Mouse (Mus musculus) ovary, postnatal 10 days (tissue): Measurements from ENCODE around the gene Tango6.
A peak's percentile ranks its signal among the peaks of the same experiment; 100 is the strongest.
"Not testable (repeated sequence)": the region's sequence is repeated elsewhere in the genome, so short reads cannot be mapped to it uniquely, and the experiment has no call there.

ENCODE experiments used
- DNase-seq: peaks from one replicate; pipeline ENCODE4 v3.0.0; 2022; ENCODE audit warnings: low spot score

Gene Tango6

DNA sequence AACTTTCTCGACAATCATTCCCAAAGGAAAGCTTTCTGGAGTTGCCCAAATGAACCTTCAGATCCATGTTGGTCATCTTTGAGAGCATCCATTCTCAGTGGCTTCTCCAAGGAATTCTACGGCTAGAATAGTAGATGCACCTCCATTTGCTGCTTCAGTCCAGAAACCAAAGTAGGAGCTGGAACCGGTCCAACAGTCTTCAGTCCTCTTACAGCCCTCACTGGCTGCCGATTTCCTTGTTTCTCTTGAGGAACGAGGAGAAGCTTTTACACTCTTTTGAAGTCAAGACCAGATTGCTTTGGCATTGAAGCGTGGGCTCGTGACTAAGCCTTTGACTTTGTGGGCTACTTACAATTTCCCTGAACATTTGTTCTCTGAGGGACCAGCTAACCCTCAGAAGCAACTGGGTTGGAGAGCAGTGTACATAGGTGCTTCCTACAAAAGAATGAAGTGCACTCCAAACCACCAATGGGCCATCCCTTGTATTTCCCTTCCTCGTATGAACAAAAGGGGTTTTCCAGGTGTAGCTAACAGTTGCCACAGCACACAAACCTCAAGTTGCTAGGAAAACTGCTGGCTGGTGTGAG is 197.3 kb downstream of the Tango6 start:
- DNase-seq: no peak

DNA sequence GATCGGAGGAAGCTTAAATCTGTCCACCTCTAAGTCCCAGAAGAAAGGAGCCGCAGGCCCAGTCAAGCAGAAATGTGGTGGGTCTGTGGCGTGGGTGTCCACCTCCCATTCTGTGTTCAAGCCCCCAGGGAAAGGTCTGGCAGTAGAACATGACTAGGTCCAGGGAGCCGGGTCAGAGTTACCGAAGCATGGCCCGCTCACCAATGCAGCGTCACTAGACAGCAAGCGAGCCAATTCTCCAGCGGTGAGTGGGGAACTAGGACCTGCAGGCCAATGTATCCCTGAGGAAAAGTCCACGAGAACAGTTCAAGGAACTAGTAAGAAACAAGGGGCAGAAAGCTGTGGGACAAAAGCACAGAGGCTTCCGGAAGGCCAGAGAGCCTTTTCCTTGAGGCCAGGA is 201.2 kb downstream of the Tango6 start:
- DNase-seq: not testable (repeated sequence)

DNA sequence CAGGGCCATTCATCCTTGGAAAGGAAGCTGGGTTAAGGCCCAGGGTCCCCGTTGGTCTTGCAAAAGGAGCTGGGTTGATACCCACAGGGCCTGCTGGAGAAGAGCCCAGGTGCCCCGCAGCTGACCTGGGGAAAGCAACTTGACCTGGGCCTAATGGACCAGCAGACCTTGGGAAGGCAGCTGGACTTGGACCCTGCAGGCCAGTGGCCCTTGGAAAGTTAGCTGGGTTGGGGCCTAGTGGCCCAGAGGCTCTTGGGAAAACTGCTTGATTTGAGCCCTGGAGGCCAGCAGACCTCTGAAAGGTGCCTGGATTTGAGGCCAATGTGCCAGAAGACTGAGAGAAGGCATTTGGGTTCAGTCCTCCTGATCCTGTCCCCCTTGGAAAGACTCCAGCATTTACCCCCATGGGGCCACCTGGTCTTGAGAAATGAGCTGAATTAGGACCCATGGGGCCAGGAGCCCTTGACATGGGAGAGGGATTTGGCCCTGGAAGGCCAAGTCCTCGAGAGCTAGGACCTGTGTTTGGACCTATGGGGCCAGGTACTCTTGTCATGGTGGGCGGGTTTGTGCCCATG is 202.0 kb downstream of the Tango6 start:
- not testable (repeated sequence) for DNase-seq

DNA sequence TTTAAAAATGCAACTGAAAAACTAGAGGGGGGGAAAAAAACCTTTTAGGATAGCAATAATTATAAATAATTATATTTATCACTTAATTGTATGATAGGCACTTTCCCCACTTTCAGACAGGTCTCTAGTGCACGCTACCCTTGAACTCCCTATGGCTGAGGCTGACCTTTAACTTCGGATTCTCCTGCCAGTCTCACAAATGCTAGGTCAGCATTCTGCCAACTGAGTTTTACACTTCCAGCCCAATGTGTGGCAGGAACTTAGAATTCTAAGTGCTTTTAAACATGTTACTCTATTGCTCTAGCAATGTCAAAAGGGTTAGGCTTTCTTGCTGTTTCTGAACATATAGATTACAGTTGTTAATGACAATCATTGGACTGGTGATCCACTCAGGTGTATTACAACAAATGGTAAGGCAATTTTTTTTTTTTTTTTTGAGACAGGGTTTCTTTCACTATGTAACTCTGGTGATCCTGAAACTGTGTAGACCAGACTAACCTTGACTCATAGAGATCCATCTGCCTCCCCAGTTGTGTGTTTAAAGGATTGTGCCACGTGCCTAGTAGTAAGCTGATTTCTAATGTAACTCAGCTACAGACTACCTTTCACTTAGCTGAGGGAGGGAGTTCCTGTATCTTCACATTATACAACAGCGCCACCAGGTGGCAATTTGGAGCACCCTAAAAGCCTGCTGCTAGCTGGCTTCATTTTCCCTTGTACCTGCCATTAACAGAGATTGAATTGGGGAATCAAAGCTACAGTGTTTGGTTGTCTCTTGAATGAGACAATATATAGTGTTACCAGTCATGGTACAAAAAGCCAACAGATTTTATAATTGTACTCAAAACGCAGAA is 204.7 kb downstream of the Tango6 start:
- DNase-seq: peak; percentile 25

DNA sequence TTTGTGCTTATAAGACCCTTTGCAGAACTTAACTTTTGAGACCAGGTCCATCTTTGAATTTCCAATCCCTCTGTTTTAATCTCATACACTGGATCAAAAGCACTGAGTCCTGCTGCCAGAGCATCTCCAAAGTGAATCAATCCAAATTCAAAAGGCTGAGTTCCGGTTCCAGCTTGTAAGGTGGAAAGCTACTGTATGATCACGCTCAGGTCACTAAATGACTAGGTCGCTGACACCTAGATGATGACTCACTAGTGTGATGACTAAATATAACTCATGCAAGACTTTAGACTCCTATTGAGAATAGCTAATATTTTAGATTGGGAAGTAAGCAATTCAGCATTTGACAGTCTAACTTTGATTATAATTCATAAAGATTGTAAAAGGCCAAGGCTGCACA is 205.9 kb downstream of the Tango6 start:
- DNase-seq: no peak

DNA sequence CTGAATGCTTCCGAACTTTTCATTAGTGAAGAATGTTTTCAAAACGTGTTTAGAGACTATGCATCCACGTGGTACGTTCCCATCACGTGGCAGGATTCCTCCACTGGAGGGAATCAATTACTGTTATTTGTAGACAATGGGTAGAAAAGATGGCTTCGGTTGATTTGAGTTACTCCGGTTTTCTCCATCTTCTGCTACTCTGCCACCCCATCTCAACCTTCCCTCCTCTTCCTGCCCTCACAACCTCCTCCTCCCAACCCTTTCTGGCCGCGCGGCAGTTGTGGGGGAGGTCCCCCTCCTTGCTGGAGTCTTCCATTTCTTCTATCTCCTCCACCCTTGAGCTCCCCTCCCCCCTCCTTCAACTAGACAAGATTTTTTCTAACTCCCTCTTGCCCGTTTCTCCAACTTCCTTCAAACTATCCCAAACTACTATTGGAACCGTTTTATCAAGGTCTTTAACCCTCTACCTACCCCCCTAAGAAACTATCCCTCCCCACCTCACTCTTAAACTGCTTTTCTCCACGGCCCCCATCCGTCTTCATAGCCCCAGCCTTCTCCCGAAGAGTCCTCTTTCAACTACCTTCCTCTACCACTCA is 209.4 kb downstream of the Tango6 start:
- DNase-seq: no peak

DNA sequence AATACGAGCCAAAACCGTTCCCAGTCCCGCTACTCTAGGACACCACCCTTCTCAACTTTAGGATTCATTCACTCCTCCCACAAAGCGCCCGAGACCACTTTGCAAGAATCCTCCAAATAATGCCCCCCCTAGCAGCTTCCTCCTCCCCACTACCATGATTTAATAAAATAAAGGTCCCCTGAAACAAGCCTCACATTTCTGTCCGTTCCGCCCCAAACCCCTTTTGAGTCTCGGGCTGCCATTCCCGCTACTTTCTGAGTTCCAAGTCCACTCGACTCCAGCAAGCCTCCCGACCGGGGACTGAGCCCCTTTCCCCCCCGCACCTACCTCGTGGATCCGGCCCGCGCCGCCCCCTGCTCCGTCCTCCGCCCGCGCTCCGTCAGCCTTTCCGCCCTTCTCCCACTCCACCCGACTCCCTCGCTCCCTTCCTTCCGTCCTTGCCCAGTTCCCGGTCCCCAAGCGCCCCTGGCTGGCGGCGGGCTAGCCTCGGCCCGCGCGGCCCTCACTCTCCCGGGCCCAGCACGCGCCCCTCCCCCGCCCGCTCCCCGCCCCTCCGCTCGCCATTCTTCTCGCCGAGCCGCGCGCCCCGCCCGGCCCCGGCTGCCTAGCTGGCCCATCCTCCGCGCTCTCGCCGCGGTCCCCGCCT is 210.1 kb downstream of the Tango6 start:
- DNase-seq: peak; percentile 41

DNA sequence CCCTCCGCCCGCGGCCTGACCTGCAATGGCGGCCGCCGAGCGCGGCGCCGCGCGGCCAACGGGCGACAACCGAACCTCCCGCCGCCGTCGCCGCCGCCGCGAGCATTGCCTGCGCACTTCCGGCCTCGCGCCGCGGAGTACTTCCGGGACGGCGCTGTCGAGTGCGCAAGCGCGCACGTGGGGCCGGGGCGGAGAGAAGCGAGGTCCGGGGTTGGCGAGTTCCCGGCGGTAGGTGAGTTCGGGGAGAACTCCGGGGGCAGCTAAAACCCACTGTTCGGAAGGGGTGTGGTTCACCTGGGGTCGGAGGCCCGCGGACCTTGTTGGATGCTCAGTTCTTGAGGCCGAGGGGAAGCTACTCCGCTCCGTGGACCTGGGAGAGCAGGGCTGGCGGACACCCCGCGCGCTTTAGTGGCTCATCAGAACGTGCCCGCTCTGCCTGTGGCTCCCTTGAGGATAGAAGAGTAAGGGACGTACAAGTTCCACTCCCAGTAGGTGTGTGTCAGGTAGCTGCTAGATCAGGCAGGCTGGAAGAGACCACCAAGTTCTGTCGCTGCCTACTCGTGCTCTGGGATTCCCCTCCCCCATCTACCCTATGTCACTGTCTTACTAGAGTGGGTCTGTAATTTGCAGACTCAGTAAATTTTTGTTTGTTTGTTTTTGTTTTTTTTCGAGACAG is 210.8 kb downstream of the Tango6 start, which contains the start of gene Utp4:
TSS of gene Utp4 (plus strand) at position 156 of the 676 bp plus-strand sequence.
- DNase-seq: peak; percentile 72

DNA sequence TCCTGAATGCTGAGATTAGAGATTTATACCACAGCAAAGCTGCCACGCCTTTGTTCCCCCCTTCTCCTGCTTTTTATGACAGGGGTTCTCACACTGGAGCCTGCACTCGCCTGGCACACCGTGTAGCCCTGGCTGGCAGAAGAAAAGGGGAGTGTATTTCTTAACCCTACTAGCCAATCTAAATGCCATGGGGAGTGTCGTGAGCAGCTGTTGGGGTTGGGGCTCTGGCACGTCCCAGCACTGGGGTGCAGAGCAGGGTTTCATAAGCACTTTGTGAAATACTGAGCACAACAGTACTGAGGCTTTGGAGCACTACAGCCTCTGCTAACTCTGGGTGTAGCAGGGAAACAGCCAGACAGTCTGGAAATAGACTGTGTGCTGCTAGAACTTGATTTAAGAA is 216.6 kb downstream of the Tango6 start:
- no peak for DNase-seq
